Mouse (Mus musculus) ES-Bruce4 (cell line): ENCODE results near the gene Csmd2. TPM values are rescaled to one million over a fixed set of nuclear protein-coding genes. Genes with fewer than 3 reads are reported as not detected.
A peak's percentile ranks its signal among the peaks of the same experiment; 100 is the strongest.
"Not testable (repeated sequence)": the region's sequence is repeated elsewhere in the genome, so short reads cannot be mapped to it uniquely, and the experiment has no call there.

Experiments used
- H3K27ac ChIP-seq: 2 replicates; pipeline ENCODE4 v1.5.1; 2012; ENCODE audit warnings: low read length, inconsistent platforms; ENCODE audit not compliant: insufficient read depth
- H3K27me3 ChIP-seq: 2 replicates; pipeline ENCODE4 v1.6.1; 2012; ENCODE audit warnings: mild to moderate bottlenecking, low read length, inconsistent platforms; ENCODE audit not compliant: control insufficient read depth, poor library complexity, insufficient read depth, severe bottlenecking
- H3K36me3 ChIP-seq: 2 replicates; pipeline ENCODE4 v1.6.1; 2012; ENCODE audit warnings: inconsistent platforms, mild to moderate bottlenecking, low read length, moderate library complexity; ENCODE audit not compliant: control insufficient read depth, poor library complexity, insufficient read depth, severe bottlenecking
- H3K4me1 ChIP-seq: one replicate; pipeline ENCODE4 v1.8.1; 2011; ENCODE audit warnings: low read length; ENCODE audit not compliant: control insufficient read depth, insufficient read depth
- H3K4me3 ChIP-seq: 2 replicates; pipeline ENCODE4 v1.5.1; 2011; ENCODE audit warnings: low read depth, mild to moderate bottlenecking, low read length
- H3K9ac ChIP-seq: 2 replicates; pipeline ENCODE4 v1.6.1; 2012; ENCODE audit warnings: low read depth, mild to moderate bottlenecking, inconsistent platforms; ENCODE audit not compliant: poor library complexity, severe bottlenecking
- H3K9me3 ChIP-seq: replicated peaks from 2 replicates; pipeline ENCODE4 v1.6.1; 2012; ENCODE audit warnings: mild to moderate bottlenecking, low read length, inconsistent platforms; ENCODE audit not compliant: control insufficient read depth, poor library complexity, insufficient read depth, severe bottlenecking
- CTCF ChIP-seq: IDR thresholded peaks from one replicate; pipeline ENCODE4 v1.8.1; 2011; ENCODE audit warnings: low read depth, low read length
- EP300 ChIP-seq: IDR thresholded peaks from 2 replicates; pipeline ENCODE4 v1.6.1; 2011; ENCODE audit warnings: low read depth, low read length; ENCODE audit not compliant: insufficient read depth
- POLR2A ChIP-seq: IDR thresholded peaks from one replicate; pipeline ENCODE4 v1.8.1; 2011; ENCODE audit warnings: low read length; ENCODE audit not compliant: insufficient read depth
- polyA plus RNA-seq: library from polyadenylated mRNA; stranded (reverse); fragments of >200 nt; gene quantifications from 2 replicates; pipeline ENCODE4 v1.2.4, GENCODE M21; 2011; ENCODE audit warnings: low read depth; ENCODE audit not compliant: missing spikeins, insufficient read depth, insufficient read length

Gene Csmd2
- polyA plus RNA-seq, 1 experiment: 4.0 TPM

DNA sequence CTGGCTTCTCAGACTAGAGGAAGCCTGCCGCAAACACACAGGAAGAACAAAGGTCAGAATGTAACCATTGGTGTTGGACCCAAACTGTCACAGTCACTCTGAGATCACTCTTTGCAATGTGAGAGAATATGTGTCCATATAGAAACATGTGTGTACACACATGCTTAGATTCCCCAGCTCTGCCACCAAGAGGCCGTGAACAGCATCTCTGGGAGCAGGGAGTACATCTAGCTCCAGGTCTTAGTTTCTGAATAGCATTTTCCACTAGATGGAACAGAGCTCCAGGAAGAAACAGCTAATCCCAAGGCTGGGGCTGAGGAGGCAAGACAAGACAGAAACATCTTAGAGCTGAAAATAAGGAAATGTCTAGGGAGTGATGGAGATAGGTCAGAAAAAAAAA is 512.3 kb downstream of the Csmd2 start:
- Histone ChIP-seq H3K27me3 (no peaks in the 10 kb centered on the region), H3K27ac (no peak overlapping the region), H3K36me3 (no peaks in the 10 kb centered on the region), H3K9ac (no peak overlapping the region), H3K9me3 (no peaks in the 10 kb centered on the region), H3K4me1 (no peaks in the 10 kb centered on the region), H3K4me3 (no peak overlapping the region)
- TF ChIP-seq EP300 (no peak), CTCF (no peak), POLR2A (no peak)

DNA sequence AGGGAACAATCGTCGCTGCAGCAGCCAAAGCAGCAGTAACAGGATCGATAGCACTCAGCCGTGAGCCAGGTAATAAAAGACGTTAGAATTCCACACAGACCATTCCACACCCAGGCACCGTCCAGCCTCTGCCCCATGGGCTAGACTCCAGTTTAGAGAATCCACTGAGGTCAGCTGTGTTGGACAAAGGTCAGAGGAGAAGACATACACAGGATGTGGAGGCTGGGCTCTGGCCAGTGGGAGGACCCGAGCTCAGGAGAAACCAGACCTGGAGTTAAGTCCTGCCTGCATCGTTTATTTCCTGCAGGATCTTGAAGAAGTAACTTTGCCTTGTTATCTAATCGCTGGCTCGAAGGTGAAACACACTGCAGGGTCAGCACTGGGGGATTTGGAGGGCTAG is 519.2 kb downstream of the Csmd2 start:
- Histone ChIP-seq H3K27me3 (no peaks in the 10 kb centered on the region), H3K27ac (no peak overlapping the region), H3K9ac (no peak overlapping the region), H3K36me3 (no peaks in the 10 kb centered on the region), H3K9me3 (no peaks in the 10 kb centered on the region), H3K4me3 (no peak overlapping the region), H3K4me1 (no peaks in the 10 kb centered on the region)
- TF ChIP-seq EP300 (no peak), CTCF (no peak), POLR2A (no peak)

DNA sequence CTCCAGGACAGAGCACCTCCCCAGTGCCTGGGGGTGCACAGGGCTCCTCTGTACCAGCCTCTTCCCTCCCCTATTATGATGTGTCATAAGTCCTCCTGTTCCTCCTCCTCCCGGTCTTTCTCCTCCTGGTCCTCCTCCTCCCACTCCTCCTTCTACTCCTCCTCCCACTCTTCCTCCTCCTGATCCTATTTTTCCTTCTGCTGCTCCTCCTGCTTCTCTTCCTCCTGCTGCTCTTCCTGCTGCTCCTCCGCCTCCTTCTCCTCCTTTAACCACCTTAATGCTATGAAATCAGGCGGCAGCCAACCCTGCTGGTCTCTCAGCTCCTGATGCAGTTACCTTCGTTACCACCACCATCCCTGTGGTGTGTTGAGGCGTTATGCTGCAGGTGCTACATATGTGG is 522.2 kb downstream of the Csmd2 start:
- H3K4me3 ChIP-seq: no peak overlapping the region
- no peak for TF ChIP-seq POLR2A
- no peak for TF ChIP-seq CTCF
- TF ChIP-seq EP300: no peak
- no peaks in the 10 kb centered on the region for H3K4me1 ChIP-seq
- H3K36me3 ChIP-seq: no peaks in the 10 kb centered on the region
- no peaks in the 10 kb centered on the region for H3K27me3 ChIP-seq
- H3K9me3 ChIP-seq: no peaks in the 10 kb centered on the region
- H3K9ac ChIP-seq: no peak overlapping the region
- no peak overlapping the region for H3K27ac ChIP-seq

DNA sequence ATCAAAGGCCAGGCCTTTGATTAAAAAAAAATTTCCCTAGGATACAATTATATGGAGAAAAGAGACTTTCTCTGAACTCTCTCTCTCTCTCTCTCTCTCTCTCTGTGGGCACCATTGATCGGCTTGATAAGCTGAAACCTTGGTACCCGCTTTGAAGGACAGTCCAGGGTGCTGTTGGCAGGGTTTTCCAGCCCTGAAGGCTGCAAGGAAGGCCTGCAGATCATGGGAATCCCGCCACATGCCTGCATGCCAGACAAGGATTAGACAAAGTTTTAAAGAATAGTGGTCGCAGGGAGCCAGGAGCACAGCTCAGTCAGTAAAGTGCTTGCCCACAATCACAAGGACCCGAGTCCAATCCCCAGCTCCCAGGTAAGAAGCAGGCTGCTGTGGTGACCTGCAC is 526.8 kb downstream of the Csmd2 start:
- Histone ChIP-seq H3K27me3 (no peaks in the 10 kb centered on the region), H3K36me3 (no peaks in the 10 kb centered on the region), H3K4me1 (no peaks in the 10 kb centered on the region), H3K9ac (no peak overlapping the region), H3K4me3 (no peak overlapping the region), H3K9me3 (no peaks in the 10 kb centered on the region), H3K27ac (no peak overlapping the region)
- TF ChIP-seq CTCF: no peak
- no peak for TF ChIP-seq EP300
- no peak for TF ChIP-seq POLR2A

DNA sequence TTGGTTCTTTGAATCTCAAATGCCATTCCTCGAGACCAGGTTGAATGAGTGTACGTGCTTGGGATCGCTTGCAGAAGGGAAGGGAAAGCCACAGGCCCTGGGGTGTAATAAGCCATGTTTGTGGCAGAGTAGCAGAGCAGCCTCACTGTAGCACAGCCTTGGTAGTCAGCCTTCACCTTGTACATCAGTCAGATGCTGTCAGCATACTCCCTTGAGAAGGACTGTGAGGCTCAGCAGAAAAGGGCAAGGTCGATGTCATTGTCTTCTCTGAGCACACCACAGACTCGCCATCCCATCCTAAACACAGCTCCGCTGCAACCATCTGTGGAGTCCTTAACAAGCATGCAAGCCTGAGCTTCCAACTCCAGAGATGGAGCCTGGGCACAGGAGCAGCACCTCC is 533.6 kb downstream of the Csmd2 start:
- no peak overlapping the region for H3K9ac ChIP-seq
- no peak overlapping the region for H3K4me3 ChIP-seq
- H3K4me1 ChIP-seq: no peaks in the 10 kb centered on the region
- no peaks in the 10 kb centered on the region for H3K9me3 ChIP-seq
- no peaks in the 10 kb centered on the region for H3K36me3 ChIP-seq
- no peak overlapping the region for H3K27ac ChIP-seq
- H3K27me3 ChIP-seq: no peaks in the 10 kb centered on the region
- TF ChIP-seq POLR2A (no peak), CTCF (no peak), EP300 (no peak)

DNA sequence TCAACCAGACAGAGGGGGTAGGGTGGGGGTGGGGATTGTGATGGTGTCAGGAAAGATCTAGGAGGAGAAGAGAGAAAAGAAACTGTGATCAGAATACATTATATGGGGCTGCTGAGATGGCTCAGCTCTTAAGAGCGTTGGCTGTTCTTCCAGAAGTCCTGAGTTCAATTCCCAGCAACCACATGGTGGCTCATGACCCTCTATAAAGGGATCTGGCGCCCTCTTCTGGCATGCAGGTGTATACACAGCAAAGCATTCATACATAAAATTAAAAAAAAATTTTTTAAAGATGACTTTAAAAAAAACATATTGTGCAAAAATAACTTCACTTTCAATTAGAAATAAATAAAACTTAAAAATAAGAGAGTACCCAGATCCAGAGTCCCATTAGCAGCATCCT is 555.7 kb downstream of the Csmd2 start:
- no peaks in the 10 kb centered on the region for H3K9me3 ChIP-seq
- no peaks in the 10 kb centered on the region for H3K4me1 ChIP-seq
- no peak overlapping the region for H3K27ac ChIP-seq
- TF ChIP-seq EP300 (no peak), CTCF (peak; percentile 34), POLR2A (no peak)
- H3K9ac ChIP-seq: no peak overlapping the region
- no peak overlapping the region for H3K4me3 ChIP-seq
- no peaks in the 10 kb centered on the region for H3K27me3 ChIP-seq
- no peaks in the 10 kb centered on the region for H3K36me3 ChIP-seq

DNA sequence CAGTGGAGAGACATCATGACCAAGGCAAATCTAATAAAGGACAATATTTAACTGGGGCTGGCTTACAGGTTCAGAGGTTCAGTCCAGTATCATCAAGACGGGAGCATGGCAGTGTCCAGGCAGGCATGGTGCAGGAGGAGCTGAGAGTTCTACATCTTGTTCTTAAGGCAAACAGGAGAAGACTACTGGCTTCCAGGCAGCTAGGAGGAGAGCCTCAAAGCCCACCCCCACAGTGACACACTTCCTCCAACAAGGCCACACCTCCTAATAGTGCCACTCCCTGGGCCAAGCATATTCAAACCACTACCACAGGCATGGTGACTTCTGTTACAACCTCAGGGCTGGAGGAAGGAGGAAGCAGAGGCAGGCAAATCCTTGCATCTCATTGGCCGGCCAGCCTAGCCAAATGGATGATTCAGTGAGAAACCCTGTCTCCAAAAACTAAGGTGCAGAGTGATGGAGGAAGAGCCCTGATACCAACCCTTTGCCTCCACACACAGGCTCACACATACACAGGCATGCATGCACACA is 556.4 kb downstream of the Csmd2 start:
- H3K27ac ChIP-seq, H3K36me3 ChIP-seq, H3K4me1 ChIP-seq, H3K4me3 ChIP-seq, H3K9me3 ChIP-seq, H3K27me3 ChIP-seq, H3K9ac ChIP-seq: not testable (repeated sequence)
